8 mouse cellular contexts compared by ENCODE assay signal in the genomic region with DNA sequence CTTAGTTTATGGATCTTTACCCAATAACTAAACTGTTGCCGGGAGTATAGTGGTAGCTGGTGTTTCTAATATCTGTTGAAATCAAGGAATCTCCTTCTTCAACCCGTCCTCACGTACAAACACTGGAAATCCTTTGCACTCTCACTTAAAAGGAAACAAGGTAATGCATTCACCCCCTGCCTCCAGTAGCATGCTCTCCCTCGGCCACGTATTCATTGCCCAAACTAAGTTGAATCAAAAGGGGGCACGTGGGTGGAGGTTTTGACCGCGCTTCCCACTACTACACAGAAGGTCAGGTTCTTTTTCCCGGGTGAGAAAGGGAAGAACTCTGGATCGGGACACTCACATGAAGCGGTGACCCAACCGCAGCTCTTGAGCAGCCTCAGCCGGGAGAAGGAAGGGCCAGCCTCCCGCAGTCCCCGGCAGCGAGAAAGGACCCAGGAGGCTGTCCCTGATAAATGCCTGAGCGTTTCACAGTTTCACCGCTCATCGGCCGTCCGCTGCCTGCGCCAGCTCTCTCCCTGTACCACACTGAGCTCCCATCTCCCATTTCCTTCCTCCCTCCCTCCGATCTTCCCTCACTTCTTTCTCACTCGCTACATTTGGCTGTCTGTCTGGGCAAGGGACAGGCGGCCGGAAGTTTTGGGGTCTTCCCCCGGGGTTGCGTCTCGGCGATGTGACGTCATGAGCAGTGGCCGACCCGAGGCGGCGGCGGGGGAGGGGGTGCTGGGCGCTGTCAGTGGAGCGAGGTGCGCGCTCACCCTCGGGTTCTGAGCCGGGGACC. TPM values are rescaled to one million over a fixed set of nuclear protein-coding genes. Genes with fewer than 3 reads are reported as not detected.
A peak's percentile ranks its signal among the peaks of the same experiment; 100 is the strongest.
DNase-seq lines count a peak whose midpoint lies in the region; ATAC-seq and TF ChIP-seq lines count a peak whose summit lies in the region.

Gene Tbck, plus strand, starts transcription at position 698 of the 784 bp plus-strand sequence.

- H3K9me3 ChIP-seq in G1E (replicated peaks) = no peaks in the 10 kb centered on the region
- H3K9me3 ChIP-seq in forebrain, embryonic 16.5 days (ENCODE audit: control insufficient read depth, low read length) = no peaks in the 10 kb centered on the region
- H3K9me3 ChIP-seq in lung, embryonic 14.5 days (ENCODE audit: low read depth, low read length) = no peaks in the 10 kb centered on the region

- intact Hi-C loops in heart, postnatal 36 days (cut with DNase I) = loop anchor here (10.0 kb wide), 2 partner anchors 411 to 831 kb away; partner anchors contain the start of genes Gstcd and Ints12

- TF ChIP-seq CTCF in G1E (IDR thresholded peaks at IDR 0.05; ENCODE audit: low read depth, low read length) = no peak
- TF ChIP-seq CTCF in layer of hippocampus, adult 2 months (conservative IDR thresholded peaks at IDR 0.05) = no peak
- TF ChIP-seq CTCF in lung, embryonic 14.5 days (IDR thresholded peaks at IDR 0.05; ENCODE audit: low read depth) = no peak
- no peak for TF ChIP-seq CTCF in olfactory bulb, adult 2 months (IDR thresholded peaks at IDR 0.05; ENCODE audit: insufficient read depth, low read depth, low read length)
- TF ChIP-seq CTCF in thymus, adult 2 months (IDR thresholded peaks at IDR 0.05; ENCODE audit: borderline replicate concordance, control insufficient read depth, extremely low read depth, insufficient read depth, low read length, poor library complexity) = no peak

- H3K27ac ChIP-seq in forebrain, embryonic 16.5 days (ENCODE audit: low read length) = peak within 1 kb of the TSS; percentile 84
- peak within 1 kb of the TSS; percentile 100 for H3K27ac ChIP-seq in layer of hippocampus, adult 2 months
- peak within 1 kb of the TSS; percentile 82 for H3K27ac ChIP-seq in lung, embryonic 14.5 days (ENCODE audit: low read depth)
- peak within 1 kb of the TSS; percentile 98 for H3K27ac ChIP-seq in olfactory bulb, adult 2 months (ENCODE audit: insufficient read depth, low read depth, low read length)
- peak within 1 kb of the TSS; percentile 74 for H3K27ac ChIP-seq in thymus, adult 2 months (ENCODE audit: control insufficient read depth, insufficient read depth, low read length)

- peaks cover 18% of the 10 kb centered on the region for H3K4me1 ChIP-seq in G1E (ENCODE audit: insufficient read depth, low read depth, low read length)
- peaks cover 14% of the 10 kb centered on the region for H3K4me1 ChIP-seq in forebrain, embryonic 16.5 days (replicated peaks; ENCODE audit: control insufficient read depth, insufficient read depth, low read length)
- H3K4me1 ChIP-seq in lung, embryonic 14.5 days (ENCODE audit: insufficient read depth) = peaks cover 4% of the 10 kb centered on the region; the same call in 1 of the 2 replicates
- 0 out of 2 replicates have a peak, but pooled peaks cover 2% of the 10 kb centered on the region for H3K4me1 ChIP-seq in olfactory bulb, adult 2 months (ENCODE audit: control insufficient read depth, insufficient read depth, low read length)
- 0 out of 2 replicates have a peak, but pooled peaks cover 2% of the 10 kb centered on the region for H3K4me1 ChIP-seq in thymus, adult 2 months (replicated peaks; ENCODE audit: control insufficient read depth, insufficient read depth, low read length)

- peak; percentile 90 for ATAC-seq in G1E (ENCODE audit: extremely low read depth, insufficient number of reproducible peaks, low FRiP score, poor library complexity, severe bottlenecking)
- ATAC-seq in forebrain, embryonic 16.5 days = peak; percentile 98
- ATAC-seq in lung, embryonic 14.5 days (ENCODE audit: insufficient read depth) = peak; percentile 98

- peak; percentile 42; the same call in 1 of the 2 replicates for TF ChIP-seq POLR2A in olfactory bulb, adult 2 months (IDR thresholded peaks at IDR 0.05; ENCODE audit: insufficient read depth, low read depth, low read length)
- 0 out of 2 replicates have a peak, but pooled peaks have one; percentile 38 for TF ChIP-seq POLR2A in thymus, adult 2 months (IDR thresholded peaks at IDR 0.05; ENCODE audit: control insufficient read depth, extremely low read depth, insufficient read depth, low read length, poor library complexity)

- DNase-seq in G1E (ENCODE audit: low spot score) = peak; percentile 72
- DNase-seq in cerebellum, adult 18-20 months = peak; percentile 87 to 95
- peak; percentile 94 to 97 for DNase-seq in heart, postnatal 36 days
- peak; percentile 90 to 95 for DNase-seq in layer of hippocampus, adult 2 months (ENCODE audit: low spot score in 2 of 2)
- DNase-seq in lung, embryonic 14.5 days = peak; percentile 95
- peak; percentile 92 for DNase-seq in thymus, adult 2 months

- H3K4me2 ChIP-seq in forebrain, embryonic 16.5 days (ENCODE audit: low read length) = peak within 1 kb of the TSS; percentile 67
- H3K4me2 ChIP-seq in lung, embryonic 14.5 days = peak within 1 kb of the TSS; percentile 69

- under 1% methylated on average over 42 of the region's 42 CpGs for WGBS in forebrain, embryonic 16.5 days
- 2% methylated on average over 42 of the region's 42 CpGs for WGBS in lung, embryonic 14.5 days
- WGBS in olfactory bulb, adult 2 months = under 1% methylated on average over 42 of the region's 42 CpGs
- WGBS in thymus, adult 2 months = under 1% methylated on average over 42 of the region's 42 CpGs

- H3K9ac ChIP-seq in forebrain, embryonic 16.5 days (replicated peaks; ENCODE audit: low read depth, low read length) = peak within 1 kb of the TSS; percentile 76
- H3K9ac ChIP-seq in lung, embryonic 14.5 days = peak within 1 kb of the TSS; percentile 91

- no peaks in the 10 kb centered on the region for H3K27me3 ChIP-seq in G1E (ENCODE audit: insufficient read depth, low read length)
- H3K27me3 ChIP-seq in forebrain, embryonic 16.5 days (replicated peaks; ENCODE audit: control insufficient read depth, insufficient read depth, low read length) = no peaks in the 10 kb centered on the region
- H3K27me3 ChIP-seq in lung, embryonic 14.5 days (ENCODE audit: insufficient read depth, low read length) = no peaks in the 10 kb centered on the region
- no peaks in the 10 kb centered on the region for H3K27me3 ChIP-seq in thymus, adult 2 months (ENCODE audit: control insufficient read depth, insufficient read depth, low read length)

- H3K36me3 ChIP-seq in G1E (replicated peaks) = peaks cover 24% of the 10 kb centered on the region
- H3K36me3 ChIP-seq in forebrain, embryonic 16.5 days (ENCODE audit: control insufficient read depth, insufficient read depth) = peaks cover 4% of the 10 kb centered on the region; the same call in 1 of the 2 replicates
- H3K36me3 ChIP-seq in lung, embryonic 14.5 days (ENCODE audit: insufficient read depth) = peaks cover 5% of the 10 kb centered on the region; the same call in 1 of the 2 replicates
- H3K36me3 ChIP-seq in thymus, adult 2 months (ENCODE audit: control insufficient read depth, insufficient read depth, low read length) = no peaks in the 10 kb centered on the region; the same call in 1 of the 2 replicates

- peak within 1 kb of the TSS; percentile 94 for H3K4me3 ChIP-seq in G1E (ENCODE audit: low read depth, low read length)
- H3K4me3 ChIP-seq in forebrain, embryonic 16.5 days (replicated peaks; ENCODE audit: low read length) = peak within 1 kb of the TSS; percentile 83
- H3K4me3 ChIP-seq in layer of hippocampus, adult 2 months = peak within 1 kb of the TSS; percentile 77
- H3K4me3 ChIP-seq in lung, embryonic 14.5 days (ENCODE audit: low read depth, low read length) = peak within 1 kb of the TSS; percentile 82
- peak within 1 kb of the TSS; percentile 72 for H3K4me3 ChIP-seq in olfactory bulb, adult 2 months (ENCODE audit: insufficient read depth, low read depth, low read length)
- peak within 1 kb of the TSS; percentile 86 for H3K4me3 ChIP-seq in thymus, adult 2 months (ENCODE audit: control insufficient read depth, insufficient read depth, low read length)

RNA-seq across cellular contexts. Expression of gene Tbck, which starts in this region (rescaled TPM):
- total RNA-seq in G1E (2014; fragmentation: Nextera tagmentation) (32.0 and 33.2 TPM in 2 replicates), G1E (2017) (19.1 and 22.9 TPM in 2 replicates)
- 3.3 and 3.7 TPM in 2 replicates for polyA plus RNA-seq in G1E (2012)
- 33.8 and 35.9 TPM in 2 replicates for polyA plus RNA-seq in forebrain, embryonic 16.5 days (2015; fragmentation: Nextera tagmentation; extraction: Ambion mirVana)
- 10 to 100 TPM; 13.3 to 13.6 TPM for total RNA-seq in heart, postnatal 36 days (2021)
- total RNA-seq in layer of hippocampus, adult 2 months (2021) = 10 to 100 TPM; 34.0 to 36.8 TPM
- polyA plus RNA-seq in lung, embryonic 14.5 days (2014; fragmentation: Nextera tagmentation; extraction: Ambion mirVana) = 19.0 and 19.6 TPM in 2 replicates
- polyA plus RNA-seq in olfactory bulb, adult 2 months (2012; ENCODE audit: insufficient read depth, insufficient read length, low replicate concordance, missing spikeins) = not detected in 2 replicates
- polyA plus RNA-seq in thymus, adult 2 months (2012; rRNA removed) = 4.7 and 5.0 TPM in 2 replicates

Comparison
In these comparisons a context has a peak if more than half of its experiments do, and no peak if none do; other contexts are left out.
1. Peak in every context shown above with its lines: DNase-seq, ATAC-seq, H3K4me3 ChIP-seq and H3K27ac ChIP-seq.